Mouse (Mus musculus): Measurements from ENCODE around the gene Ubb.

Ubb gene

GRCm38 (mm10) chr11:62551226-62552119 lies 502 bp downstream of the Ubb start:
- DNase-seq (ENCODE audit: low read depth, low spot score): peak; percentile 93

GRCm38 (mm10) chr11:62553186-62553585 lies 2.2 kb downstream of the Ubb start:
- DNase-seq (ENCODE audit: low read depth, low spot score): peak; percentile 39

DNA sequence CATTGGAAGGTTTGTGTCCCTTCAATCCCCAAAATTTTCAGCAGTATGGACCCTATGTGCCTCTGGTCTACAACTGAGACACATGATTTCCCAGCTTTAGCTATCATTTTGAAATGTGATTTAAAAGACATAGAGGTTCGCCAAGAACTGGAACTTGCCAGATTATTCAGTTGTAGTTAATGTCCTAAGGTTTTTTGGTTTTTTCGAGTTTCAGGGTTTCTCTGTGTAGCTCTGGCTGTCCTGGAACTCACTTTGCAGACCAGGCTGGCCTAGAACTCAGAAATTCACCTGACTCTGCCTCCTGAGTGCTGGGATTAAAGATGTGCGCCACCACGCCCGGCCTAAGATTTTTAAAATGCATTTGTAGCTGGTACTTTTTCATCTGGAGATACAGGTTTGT lies 2.7 kb downstream of the Ubb start:
- no peak for DNase-seq (ENCODE audit: low read depth, low spot score)

DNA sequence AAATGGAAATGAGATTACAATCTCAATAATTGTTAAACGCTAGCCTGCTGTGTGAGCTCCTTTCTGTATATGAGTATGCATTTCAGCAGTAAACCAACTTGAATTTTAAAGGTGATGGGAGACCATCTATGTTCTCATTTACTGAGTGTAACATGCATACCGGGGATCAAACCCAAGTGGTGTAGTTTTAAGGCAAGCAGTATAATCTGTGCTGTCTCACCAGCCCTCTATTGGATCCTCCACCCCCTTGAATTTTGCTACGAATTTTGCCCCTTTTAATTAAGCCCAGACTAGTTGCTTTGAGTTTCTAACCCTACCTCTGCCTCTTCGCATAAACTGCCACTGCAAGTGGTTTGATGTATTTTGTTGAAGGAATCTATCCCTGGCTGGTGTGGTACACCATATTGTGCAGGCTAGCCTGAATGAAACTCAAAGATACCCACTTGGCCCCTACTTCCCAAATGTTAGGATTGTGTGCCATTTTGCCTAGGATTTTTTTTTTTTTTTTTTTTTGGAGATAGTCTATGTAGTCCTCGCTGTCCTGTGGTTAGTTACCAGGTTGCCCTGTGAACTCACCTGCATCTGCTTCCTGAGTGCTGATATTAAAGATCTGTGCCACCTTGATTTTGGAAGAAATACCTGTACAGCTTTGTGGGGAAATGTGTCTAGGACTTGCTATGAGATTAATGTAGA lies 3.3 kb downstream of the Ubb start:
- DNase-seq (ENCODE audit: low read depth, low spot score): peak; percentile 42

DNA sequence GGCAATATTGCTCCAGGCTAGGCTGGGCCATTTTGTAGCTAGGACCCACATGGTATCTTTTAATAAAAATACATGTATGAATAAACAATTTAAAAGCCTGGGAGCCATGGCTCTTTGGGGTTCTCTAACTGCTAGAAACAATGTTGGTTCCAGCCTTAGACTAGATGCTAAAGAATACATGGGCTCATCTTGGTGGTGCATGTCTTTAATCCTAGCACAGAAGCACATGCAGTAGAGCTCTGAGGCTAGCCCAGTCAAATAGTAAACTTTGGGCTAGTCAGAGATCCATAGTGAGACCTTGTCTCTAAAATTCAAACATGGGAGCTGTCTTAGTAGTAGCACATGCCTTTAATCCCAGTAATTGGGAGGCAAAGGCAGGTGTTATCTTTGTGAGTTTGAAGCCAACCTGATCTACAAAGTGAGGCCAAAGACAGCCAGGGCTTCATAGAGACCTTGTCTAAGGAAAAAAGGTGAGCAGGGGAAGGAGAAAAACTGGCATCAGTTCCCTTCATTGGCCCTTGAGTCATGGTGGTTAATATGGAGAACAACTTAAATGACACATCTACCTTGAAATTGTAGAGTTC lies 4.1 kb downstream of the Ubb start:
- no peak for DNase-seq (ENCODE audit: low read depth, low spot score)

DNA sequence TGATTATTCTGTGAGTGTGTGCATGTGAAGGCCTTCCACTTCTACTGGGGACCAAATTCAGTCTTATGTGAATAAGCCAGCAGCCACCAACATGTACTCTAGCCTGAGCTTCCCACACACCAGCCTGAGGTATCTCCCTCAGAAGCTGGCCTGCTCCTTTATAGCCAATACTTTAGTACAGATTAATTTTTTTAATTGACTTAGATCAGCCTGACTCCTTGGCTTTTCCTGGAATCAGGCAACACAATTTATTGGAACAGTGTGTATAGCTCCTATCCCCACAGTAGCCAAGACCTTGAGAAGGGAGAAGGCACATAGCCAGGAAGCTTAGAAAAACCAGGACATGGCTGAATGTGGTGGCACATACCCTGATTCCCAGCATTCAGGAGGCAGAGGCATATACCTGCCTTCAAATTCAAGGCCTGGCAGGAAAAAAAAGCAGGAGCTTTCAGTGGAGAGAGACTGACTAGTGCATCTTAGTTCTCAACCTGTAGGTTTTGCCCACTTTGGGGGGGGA lies 5.0 kb downstream of the Ubb start:
- no peak for DNase-seq (ENCODE audit: low read depth, low spot score)

GRCm38 (mm10) chr11:62557205-62557604 lies 6.2 kb downstream of the Ubb start:
- no peak for DNase-seq (ENCODE audit: low read depth, low spot score)

DNA sequence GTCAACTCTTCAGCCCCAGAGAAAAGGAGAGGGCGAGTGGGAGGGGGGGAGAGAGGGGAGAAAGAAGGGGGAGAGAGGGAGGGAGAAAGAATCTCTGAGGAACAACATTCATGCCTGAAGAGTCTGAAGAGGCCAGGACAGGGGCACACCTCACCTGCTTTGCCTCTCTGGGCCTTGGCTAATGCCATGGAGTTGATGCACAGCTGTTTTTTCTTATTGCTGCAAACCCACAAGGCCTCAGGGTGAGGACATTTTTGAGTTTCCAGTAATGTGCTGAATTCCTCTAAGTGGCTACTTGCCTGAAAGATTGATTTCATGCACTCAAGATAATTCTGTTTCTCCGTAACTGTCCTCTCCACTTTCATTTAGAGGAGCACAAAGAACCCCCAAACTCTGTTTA lies 7.2 kb downstream of the Ubb start:
- DNase-seq (ENCODE audit: low read depth, low spot score): no peak

- DNase-seq (ENCODE audit: low read depth, low spot score): peak; percentile 9
Measured at GRCm38 (mm10) chr11:62558961-62559646, 8.1 kb downstream of the Ubb start.

DNA sequence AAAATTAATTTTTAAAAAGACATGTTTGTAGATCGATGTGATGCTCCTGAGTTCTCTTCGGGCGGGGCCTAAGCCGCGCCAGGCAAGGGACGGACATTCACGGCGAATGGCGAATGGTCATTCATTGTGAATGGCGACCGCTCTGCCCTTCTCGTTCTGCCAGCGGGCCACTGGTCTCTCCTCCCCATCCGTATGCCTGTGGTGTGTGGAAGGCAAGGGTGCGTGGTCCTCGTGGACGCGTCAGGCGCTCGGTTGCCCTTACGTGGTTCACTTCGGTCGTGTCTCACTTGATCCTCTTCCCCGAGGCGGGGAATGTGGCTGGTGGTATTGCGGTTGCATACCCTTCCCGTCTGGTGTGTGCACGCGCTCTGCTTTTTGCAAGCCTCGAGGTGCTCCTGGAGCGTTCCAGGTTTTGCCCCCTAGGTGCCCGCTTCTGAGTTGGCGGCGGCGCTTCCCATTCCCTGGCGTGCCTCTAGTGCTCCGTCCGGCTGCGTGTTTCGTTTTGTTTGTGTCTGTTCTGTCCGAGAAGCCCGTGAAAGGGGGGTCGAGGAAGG lies 9.6 kb downstream of the Ubb start:
- DNase-seq (ENCODE audit: low read depth, low spot score): peak; percentile 4

DNA sequence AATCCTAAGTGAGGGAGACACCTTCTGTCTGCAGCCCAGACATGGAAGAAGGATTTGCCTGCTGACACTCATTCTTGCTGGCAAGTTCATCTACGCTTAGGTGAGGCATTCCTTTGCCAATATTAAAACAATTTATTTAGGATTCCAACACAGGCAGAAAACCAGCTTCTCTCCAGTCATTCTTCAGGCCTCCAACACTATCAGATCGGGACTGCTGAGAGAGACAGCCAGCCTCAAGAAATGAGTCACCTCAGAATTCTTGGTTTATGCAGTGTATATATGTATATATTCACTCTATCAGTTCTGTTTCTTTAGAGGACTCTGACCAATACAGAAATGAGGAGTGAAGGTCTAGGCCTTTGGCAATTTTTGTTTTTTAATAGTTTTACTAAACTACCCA lies 12.6 kb downstream of the Ubb start:
- no peak for DNase-seq (ENCODE audit: low read depth, low spot score)

- DNase-seq (ENCODE audit: low read depth, low spot score): no peak
Measured at GRCm38 (mm10) chr11:62565747-62566146, 14.8 kb downstream of the Ubb start.

GRCm38 (mm10) chr11:62566211-62566610 lies 15.2 kb downstream of the Ubb start:
- no peak for DNase-seq (ENCODE audit: low read depth, low spot score)

DNA sequence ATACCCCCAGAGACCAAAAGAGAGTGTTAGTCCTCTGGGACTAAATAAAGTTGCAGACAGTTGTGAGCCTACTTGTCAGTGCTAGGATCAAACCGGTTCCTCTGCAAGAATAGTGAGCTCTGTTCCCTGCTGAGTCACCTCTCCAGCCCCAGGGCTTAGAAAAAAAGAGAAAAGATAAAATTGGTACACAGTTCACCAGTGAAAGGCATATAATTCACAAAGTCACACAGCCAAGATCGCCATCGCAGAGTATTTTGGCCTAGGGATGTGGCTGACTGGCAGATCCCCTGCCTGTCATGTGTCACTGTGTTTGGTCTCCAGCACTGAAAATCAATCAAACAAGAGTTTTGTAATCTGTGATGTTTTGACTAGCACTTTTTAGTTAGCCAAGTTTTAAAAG lies 17.3 kb downstream of the Ubb start:
- no peak for DNase-seq (ENCODE audit: low read depth, low spot score)

- DNase-seq (ENCODE audit: low read depth, low spot score): peak; percentile 79
Measured at GRCm38 (mm10) chr11:62573959-62574702, 23.2 kb downstream of the Ubb start, which contains the start of gene Trpv2. Trpv2 (plus strand) TSS chr11:62574486.

DNA sequence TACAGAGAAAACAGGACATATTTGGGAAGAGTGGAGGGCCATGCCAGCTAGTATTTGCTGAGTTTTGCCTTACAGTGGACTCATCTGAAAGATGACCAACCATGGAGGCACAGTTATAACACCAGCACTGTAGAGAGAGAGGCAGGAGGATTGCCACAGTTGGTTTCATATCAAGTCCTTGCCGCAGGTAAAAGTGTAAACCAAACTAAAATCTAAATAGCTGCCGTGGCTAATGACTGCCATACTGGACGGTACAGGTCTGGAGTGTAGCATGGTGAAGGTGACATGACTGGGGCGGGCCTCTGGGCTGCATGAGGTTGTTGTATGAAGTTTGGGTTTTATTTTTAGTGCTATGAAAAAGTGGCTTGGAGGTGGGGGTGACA lies 23.7 kb downstream of the Ubb start:
- no peak for DNase-seq (ENCODE audit: low read depth, low spot score)

GRCm38 (mm10) chr11:62575297-62575658 lies 24.3 kb downstream of the Ubb start:
- DNase-seq (ENCODE audit: low read depth, low spot score): peak; percentile 80

DNA sequence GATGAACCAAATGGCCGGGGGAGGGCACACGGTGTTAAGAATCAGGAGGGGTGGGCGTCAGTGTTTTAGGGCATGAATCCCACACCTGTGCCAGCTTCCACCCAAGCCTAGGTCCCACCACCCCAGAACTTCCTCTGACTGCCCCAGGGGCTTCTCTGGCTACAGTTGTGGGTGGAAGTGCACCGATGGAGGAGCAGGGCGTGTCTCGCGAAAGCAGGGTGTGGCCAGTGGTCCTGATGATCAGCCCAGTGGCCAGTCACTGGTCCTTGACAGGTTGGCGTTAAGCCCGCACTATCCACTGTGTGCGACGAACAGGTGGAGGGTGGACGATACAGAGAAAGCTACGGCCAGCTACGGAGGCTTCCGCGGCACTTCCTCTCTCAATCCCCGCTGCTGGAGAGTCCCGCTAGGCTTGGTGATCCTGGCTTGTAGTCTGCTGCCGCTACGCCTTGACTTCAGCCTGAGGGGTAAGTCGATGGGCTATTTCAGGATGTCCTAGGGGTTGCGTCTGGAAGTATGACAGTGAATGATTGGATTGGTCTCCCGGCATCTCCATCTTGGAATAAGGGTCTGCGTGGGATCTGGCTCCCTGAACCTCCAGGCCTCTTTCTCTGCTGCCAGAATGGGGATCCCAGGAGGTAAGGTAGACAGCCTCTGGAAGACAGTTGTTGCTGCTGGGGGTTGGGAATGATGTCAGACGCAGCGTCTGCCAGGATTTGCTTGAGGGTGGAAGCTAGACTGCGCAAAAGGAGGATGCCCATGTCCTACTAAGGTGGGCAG lies 24.9 kb downstream of the Ubb start:
- DNase-seq (ENCODE audit: low read depth, low spot score): peak; percentile 57

GRCm38 (mm10) chr11:62576530-62577152 lies 25.7 kb downstream of the Ubb start:
- peak; percentile 86 for DNase-seq (ENCODE audit: low read depth, low spot score)

Measured in CD4-positive helper T cell, adult 2 months (primary cell).